Mouse (Mus musculus): ENCODE measurements around the gene Ccdc61.
"Not testable (repeated sequence)": the region's sequence is repeated elsewhere in the genome, so short reads cannot be mapped to it uniquely, and the experiment has no call there.

Ccdc61 gene

GRCm38 (mm10) chr7:18916254-18916653 is 6.0 kb upstream of the Ccdc61 start:
- DNase-seq (ENCODE audit: low spot score in 2 of 2) = no peak

GRCm38 (mm10) chr7:18909797-18910196 is 418 bp downstream of the Ccdc61 start:
- no peak for DNase-seq (ENCODE audit: low spot score in 2 of 2)

GRCm38 (mm10) chr7:18904971-18905370 is 5.2 kb downstream of the Ccdc61 start:
- no peak for DNase-seq (ENCODE audit: low spot score in 2 of 2)

- no peak for DNase-seq (ENCODE audit: low spot score in 2 of 2)
Observed at GRCm38 (mm10) chr7:18902486-18902885, 7.7 kb downstream of the Ccdc61 start.

GRCm38 (mm10) chr7:18900513-18900912 is 9.7 kb downstream of the Ccdc61 start:
- DNase-seq (ENCODE audit: low spot score in 2 of 2) = no peak

- no peak for DNase-seq (ENCODE audit: low spot score in 2 of 2)
Observed at GRCm38 (mm10) chr7:18896536-18896935, 13.7 kb downstream of the Ccdc61 start.

- peak; percentile 42 to 45 for DNase-seq (ENCODE audit: low spot score in 2 of 2)
Observed at GRCm38 (mm10) chr7:18893651-18894430, 16.4 kb downstream of the Ccdc61 start.

- no peak for DNase-seq (ENCODE audit: low spot score in 2 of 2)
Observed at GRCm38 (mm10) chr7:18893009-18893408, 17.2 kb downstream of the Ccdc61 start.

- DNase-seq (ENCODE audit: low spot score in 2 of 2) = peak; percentile 72 to 79
Observed at GRCm38 (mm10) chr7:18891872-18892599, 18.2 kb downstream of the Ccdc61 start.

- no peak for DNase-seq (ENCODE audit: low spot score in 2 of 2)
Observed at GRCm38 (mm10) chr7:18890848-18891247, 19.4 kb downstream of the Ccdc61 start.

- DNase-seq (ENCODE audit: low spot score in 2 of 2) = no peak
Observed at GRCm38 (mm10) chr7:18886963-18887362, 23.3 kb downstream of the Ccdc61 start.

GRCm38 (mm10) chr7:18884745-18885422 is 25.3 kb downstream of the Ccdc61 start:
- no peak for DNase-seq (ENCODE audit: low spot score in 2 of 2)

GRCm38 (mm10) chr7:18883991-18884744 is 26.0 kb downstream of the Ccdc61 start:
- peak in 1 of 2 experiments; percentile 18 for DNase-seq (ENCODE audit: low spot score in 2 of 2)

- no peak for DNase-seq (ENCODE audit: low spot score in 2 of 2)
Observed at GRCm38 (mm10) chr7:18878691-18879090, 31.5 kb downstream of the Ccdc61 start.

GRCm38 (mm10) chr7:18875372-18875771 is 34.8 kb downstream of the Ccdc61 start:
- no peak for DNase-seq (ENCODE audit: low spot score in 2 of 2)

GRCm38 (mm10) chr7:18873253-18873652 is 37.0 kb downstream of the Ccdc61 start:
- DNase-seq (ENCODE audit: low spot score in 2 of 2) = peak; percentile 55 to 56

GRCm38 (mm10) chr7:18872816-18873215 is 37.4 kb downstream of the Ccdc61 start:
- no peak for DNase-seq (ENCODE audit: low spot score in 2 of 2)

GRCm38 (mm10) chr7:18872014-18872802 is 38.0 kb downstream of the Ccdc61 start:
- no peak for DNase-seq (ENCODE audit: low spot score in 2 of 2)

GRCm38 (mm10) chr7:18871031-18871430 is 39.2 kb downstream of the Ccdc61 start, which contains the start of gene Pglyrp1:
Gene Pglyrp1, plus strand, starts transcription at chr7:18871331.
- not testable (repeated sequence) for DNase-seq (ENCODE audit: low spot score in 2 of 2)

- DNase-seq (ENCODE audit: low spot score in 2 of 2) = no peak
Observed at GRCm38 (mm10) chr7:18868491-18868890, 41.7 kb downstream of the Ccdc61 start.

GRCm38 (mm10) chr7:18862801-18863200 is 47.4 kb downstream of the Ccdc61 start:
- no peak for DNase-seq (ENCODE audit: low spot score in 2 of 2)
